Mouse (Mus musculus) liver, adult 2 months (tissue): ENCODE results near the gene Sptbn1.

Source experiments
- CTCF ChIP-seq: fragments of 200-500 bp; IDR thresholded peaks from 2 replicates; pipeline ENCODE4 v1.5.1; 2011; ENCODE audit warnings: low read depth, low read length, control low read depth
- POLR2A ChIP-seq: fragments of 200-500 bp; IDR thresholded peaks from 2 replicates; pipeline ENCODE4 v1.6.1; 2011; ENCODE audit warnings: low read length, control low read depth; ENCODE audit not compliant: insufficient read depth; ENCODE audit errors: extremely low read depth

GRCm38 (mm10) chr11:30281096-30281495 is 13.1 kb upstream of the Sptbn1 start:
- TF ChIP-seq CTCF (no peak), POLR2A (no peak)
